Mouse (Mus musculus) liver, embryonic 14.5 days (tissue): Measurements from ENCODE around the gene AC153137.1.

Experiments
- CTCF ChIP-seq: IDR thresholded peaks from 2 replicates; pipeline ENCODE4 v1.5.1; 2016; ENCODE audit warnings: antibody characterized with exemption, low read depth, control low read depth
- EP300 ChIP-seq: IDR thresholded peaks from 2 replicates; pipeline ENCODE4 v1.6.1; 2016; ENCODE audit warnings: antibody characterized with exemption, low read depth

GRCm38 (mm10) chr1:30937396-30937965 is 40.3 kb downstream of the AC153137.1 start:
- TF ChIP-seq CTCF, result no peak
- no peak for TF ChIP-seq EP300
